Mouse (Mus musculus): Measurements from ENCODE around the gene Rdh16f2. TPM values are rescaled to one million over a fixed set of nuclear protein-coding genes. Genes with fewer than 3 reads are reported as not detected.
"Not testable (repeated sequence)": the region's sequence is repeated elsewhere in the genome, so short reads cannot be mapped to it uniquely, and the experiment has no call there.

Rdh16f2 gene
- polyA plus RNA-seq (2015; fragmentation: Nextera tagmentation; extraction: Ambion mirVana): not detected in 2 replicates

- Histone ChIP-seq H3K36me3 (no peaks in the 10 kb centered on the region), H3K27me3 (no peaks in the 10 kb centered on the region), H3K4me2 (no peak within 1 kb of the TSS), H3K4me3 (no peak within 1 kb of the TSS), H3K4me1 (replicated peaks) (no peaks in the 10 kb centered on the region), H3K27ac (no peak within 1 kb of the TSS), H3K9me3 (replicated peaks) (no peaks in the 10 kb centered on the region), H3K9ac (no peak within 1 kb of the TSS)
- no peak for ATAC-seq (replicated peaks; ENCODE audit: insufficient number of reproducible peaks, insufficient read depth, low FRiP score, low read depth)
- WGBS: 86% methylated on average over 3 of the region's 3 CpGs
These were observed at the start of gene Rdh16f2 for GRCm38 (mm10) chr10:127866232-127866631. Gene Rdh16f2, plus strand, starts transcription at chr10:127866474.

- not testable (repeated sequence) for H3K27me3 ChIP-seq; H3K4me1 ChIP-seq (replicated peaks); H3K9ac ChIP-seq; H3K4me3 ChIP-seq; ATAC-seq (replicated peaks; ENCODE audit: insufficient number of reproducible peaks, insufficient read depth, low FRiP score, low read depth); H3K4me2 ChIP-seq; H3K27ac ChIP-seq; H3K9me3 ChIP-seq (replicated peaks); H3K36me3 ChIP-seq
- 66% methylated on average over 4 of the region's 4 CpGs for WGBS
These were observed 48.9 kb upstream of the Rdh16f2 start for GRCm38 (mm10) chr10:127817268-127817910.

GRCm38 (mm10) chr10:127821806-127822205, 44.5 kb upstream of the Rdh16f2 start:
- H3K4me1 ChIP-seq (replicated peaks); H3K36me3 ChIP-seq; H3K9me3 ChIP-seq (replicated peaks); H3K9ac ChIP-seq; H3K4me2 ChIP-seq; ATAC-seq (replicated peaks; ENCODE audit: insufficient number of reproducible peaks, insufficient read depth, low FRiP score, low read depth); H3K27ac ChIP-seq; H3K4me3 ChIP-seq; H3K27me3 ChIP-seq: not testable (repeated sequence)
- 75% methylated on average over 2 of the region's 2 CpGs for WGBS

- no peak overlapping the region for H3K27ac ChIP-seq
- no peak overlapping the region for H3K9ac ChIP-seq
- no peaks in the 10 kb centered on the region for H3K4me1 ChIP-seq (replicated peaks)
- no peak overlapping the region for H3K4me2 ChIP-seq
- H3K9me3 ChIP-seq (replicated peaks): no peaks in the 10 kb centered on the region
- WGBS: 73% methylated on average over 6 of the region's 6 CpGs
- H3K36me3 ChIP-seq: no peaks in the 10 kb centered on the region
- H3K4me3 ChIP-seq: no peak overlapping the region
- ATAC-seq (replicated peaks; ENCODE audit: insufficient number of reproducible peaks, insufficient read depth, low FRiP score, low read depth): no peak
- H3K27me3 ChIP-seq: no peaks in the 10 kb centered on the region
These were observed 40.9 kb upstream of the Rdh16f2 start for GRCm38 (mm10) chr10:127825386-127825785.

GRCm38 (mm10) chr10:127829121-127829520, 37.2 kb upstream of the Rdh16f2 start:
- Histone ChIP-seq H3K36me3 (no peaks in the 10 kb centered on the region), H3K4me2 (no peak overlapping the region), H3K4me1 (replicated peaks) (no peaks in the 10 kb centered on the region), H3K27ac (no peak overlapping the region), H3K27me3 (no peaks in the 10 kb centered on the region), H3K4me3 (no peak overlapping the region), H3K9ac (no peak overlapping the region), H3K9me3 (replicated peaks) (no peaks in the 10 kb centered on the region)
- no peak for ATAC-seq (replicated peaks; ENCODE audit: insufficient number of reproducible peaks, insufficient read depth, low FRiP score, low read depth)
- WGBS: 55% methylated on average over 3 of the region's 3 CpGs

GRCm38 (mm10) chr10:127834186-127834585, 32.1 kb upstream of the Rdh16f2 start:
- H3K9me3 ChIP-seq (replicated peaks); H3K36me3 ChIP-seq; H3K27me3 ChIP-seq; H3K9ac ChIP-seq; H3K4me3 ChIP-seq; H3K27ac ChIP-seq; ATAC-seq (replicated peaks; ENCODE audit: insufficient number of reproducible peaks, insufficient read depth, low FRiP score, low read depth); H3K4me2 ChIP-seq; H3K4me1 ChIP-seq (replicated peaks): not testable (repeated sequence)
- WGBS: 90% methylated on average over 1 of the region's 1 CpGs

GRCm38 (mm10) chr10:127835292-127835691, 31.0 kb upstream of the Rdh16f2 start:
- Histone ChIP-seq H3K4me1 (replicated peaks) (no peaks in the 10 kb centered on the region), H3K4me2 (no peak overlapping the region), H3K9me3 (replicated peaks) (no peaks in the 10 kb centered on the region), H3K4me3 (no peak overlapping the region), H3K27me3 (no peaks in the 10 kb centered on the region), H3K27ac (no peak overlapping the region), H3K9ac (no peak overlapping the region), H3K36me3 (no peaks in the 10 kb centered on the region)
- ATAC-seq (replicated peaks; ENCODE audit: insufficient number of reproducible peaks, insufficient read depth, low FRiP score, low read depth): no peak
- 64% methylated on average over 5 of the region's 5 CpGs for WGBS

- not testable (repeated sequence) for H3K4me1 ChIP-seq (replicated peaks); H3K9ac ChIP-seq; H3K4me3 ChIP-seq; H3K36me3 ChIP-seq; H3K4me2 ChIP-seq; H3K9me3 ChIP-seq (replicated peaks); H3K27me3 ChIP-seq; ATAC-seq (replicated peaks; ENCODE audit: insufficient number of reproducible peaks, insufficient read depth, low FRiP score, low read depth); H3K27ac ChIP-seq
- WGBS: 87% methylated on average over 5 of the region's 5 CpGs
These were observed 28.5 kb upstream of the Rdh16f2 start for GRCm38 (mm10) chr10:127837793-127838192.

GRCm38 (mm10) chr10:127838539-127838938, 27.7 kb upstream of the Rdh16f2 start:
- Histone ChIP-seq H3K27ac (no peak overlapping the region), H3K36me3 (no peaks in the 10 kb centered on the region), H3K27me3 (no peaks in the 10 kb centered on the region), H3K9ac (no peak overlapping the region), H3K4me3 (no peak overlapping the region), H3K4me2 (no peak overlapping the region), H3K4me1 (replicated peaks) (no peaks in the 10 kb centered on the region), H3K9me3 (replicated peaks) (no peaks in the 10 kb centered on the region)
- WGBS: 78% methylated on average over 2 of the region's 2 CpGs
- ATAC-seq (replicated peaks; ENCODE audit: insufficient number of reproducible peaks, insufficient read depth, low FRiP score, low read depth): no peak

- H3K9ac ChIP-seq: no peak overlapping the region
- 69% methylated on average over 2 of the region's 2 CpGs for WGBS
- H3K27ac ChIP-seq: no peak overlapping the region
- no peak overlapping the region for H3K4me2 ChIP-seq
- H3K4me3 ChIP-seq: no peak overlapping the region
- ATAC-seq (replicated peaks; ENCODE audit: insufficient number of reproducible peaks, insufficient read depth, low FRiP score, low read depth): no peak
- H3K27me3 ChIP-seq: no peaks in the 10 kb centered on the region
- H3K36me3 ChIP-seq: no peaks in the 10 kb centered on the region
- no peaks in the 10 kb centered on the region for H3K9me3 ChIP-seq (replicated peaks)
- H3K4me1 ChIP-seq (replicated peaks): no peaks in the 10 kb centered on the region
These were observed 25.5 kb upstream of the Rdh16f2 start for GRCm38 (mm10) chr10:127840776-127841175.

GRCm38 (mm10) chr10:127845945-127846344, 20.3 kb upstream of the Rdh16f2 start:
- not testable (repeated sequence) for H3K9me3 ChIP-seq (replicated peaks); H3K36me3 ChIP-seq; H3K4me3 ChIP-seq; H3K4me1 ChIP-seq (replicated peaks); H3K27ac ChIP-seq; H3K4me2 ChIP-seq; ATAC-seq (replicated peaks; ENCODE audit: insufficient number of reproducible peaks, insufficient read depth, low FRiP score, low read depth); H3K27me3 ChIP-seq; H3K9ac ChIP-seq
- 91% methylated on average over 5 of the region's 5 CpGs for WGBS

GRCm38 (mm10) chr10:127848089-127848488, 18.2 kb upstream of the Rdh16f2 start:
- no peak overlapping the region for H3K27ac ChIP-seq
- no peaks in the 10 kb centered on the region for H3K27me3 ChIP-seq
- no peak overlapping the region for H3K4me2 ChIP-seq
- H3K36me3 ChIP-seq: no peaks in the 10 kb centered on the region
- no peaks in the 10 kb centered on the region for H3K4me1 ChIP-seq (replicated peaks)
- no peaks in the 10 kb centered on the region for H3K9me3 ChIP-seq (replicated peaks)
- H3K9ac ChIP-seq: no peak overlapping the region
- H3K4me3 ChIP-seq: no peak overlapping the region
- no peak for ATAC-seq (replicated peaks; ENCODE audit: insufficient number of reproducible peaks, insufficient read depth, low FRiP score, low read depth)
- 77% methylated on average over 1 of the region's 1 CpGs for WGBS
